Mouse (Mus musculus): ENCODE measurements around the gene Tekt4. TPM values are rescaled to one million over a fixed set of nuclear protein-coding genes. Genes with fewer than 3 reads are reported as not detected.

The Tekt4 gene
- total and polyA plus RNA-seq, 2 experiments from 2014 or later: 0.23 TPM; not detected in 1

DNA sequence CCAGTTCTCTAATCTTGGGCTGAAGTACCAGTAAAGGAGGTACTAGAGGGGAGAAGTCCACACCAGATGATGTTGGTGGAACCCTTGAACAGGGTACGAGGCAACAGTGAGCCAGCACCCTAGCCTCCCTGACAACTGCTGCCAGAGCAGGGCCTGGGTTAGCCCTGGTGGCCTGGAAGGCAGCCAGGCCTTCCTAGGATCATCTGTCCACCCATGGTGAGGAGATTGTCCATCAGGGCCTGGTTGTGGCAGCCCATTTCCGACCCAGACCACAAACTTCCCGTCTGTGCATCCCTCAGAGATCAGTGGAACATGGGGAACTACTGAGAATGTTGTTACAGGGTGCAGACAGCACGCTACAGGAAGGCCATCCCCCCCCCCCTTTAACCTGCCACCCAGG, 48.2 kb downstream of the Tekt4 start:
- H3K27me3 ChIP-seq (ENCODE audit: control insufficient read depth, insufficient read depth, low read length): peaks cover 10% of the 10 kb centered on the region
- H3K9ac ChIP-seq (replicated peaks; ENCODE audit: low read depth, low read length): no peak overlapping the region
- no peak overlapping the region for H3K4me3 ChIP-seq (ENCODE audit: low read depth, low read length)
- no peaks in the 10 kb centered on the region for H3K9me3 ChIP-seq (replicated peaks; ENCODE audit: control insufficient read depth, low read length)
- no peaks in the 10 kb centered on the region for H3K36me3 ChIP-seq (replicated peaks; ENCODE audit: control insufficient read depth, insufficient read depth, low read length)
- ATAC-seq (ENCODE audit: insufficient read depth, low read depth) (no peak), DNase-seq (ENCODE audit: low spot score) (no peak)
- TF ChIP-seq CTCF (IDR thresholded peaks at IDR 0.05; ENCODE audit: low read depth) (no peak), EP300 (IDR thresholded peaks at IDR 0.05; ENCODE audit: low read depth) (no peak)
- no peaks in the 10 kb centered on the region for H3K4me1 ChIP-seq (ENCODE audit: control insufficient read depth, insufficient read depth)
- H3K27ac ChIP-seq (ENCODE audit: low read depth): no peak overlapping the region
- 64% methylated on average over 4 of the region's 4 CpGs for WGBS
- H3K4me2 ChIP-seq (ENCODE audit: low read depth, low read length): no peak overlapping the region

DNA sequence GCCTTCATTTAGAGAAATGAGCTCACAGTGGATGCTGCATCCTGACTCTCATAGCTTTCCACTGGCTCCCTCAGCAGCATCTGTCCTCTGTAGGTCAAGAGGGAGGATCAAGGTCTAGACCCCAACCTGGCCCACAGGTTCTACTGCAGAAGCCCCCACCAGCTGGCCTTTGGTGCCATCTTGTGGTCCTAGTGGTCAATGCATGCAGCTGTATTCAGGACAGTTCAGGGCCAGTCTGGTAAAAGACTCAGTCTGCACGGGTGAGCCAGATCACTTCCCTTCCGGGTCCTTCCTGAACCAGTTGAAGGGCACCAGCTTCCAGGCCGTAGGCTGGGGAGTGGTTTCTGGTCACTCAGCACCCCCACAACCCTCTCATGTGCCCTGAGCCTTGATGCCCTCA, 53.4 kb downstream of the Tekt4 start:
- Histone ChIP-seq H3K4me2 (ENCODE audit: low read depth, low read length) (no peak overlapping the region), H3K36me3 (replicated peaks; ENCODE audit: control insufficient read depth, insufficient read depth, low read length) (no peaks in the 10 kb centered on the region), H3K4me3 (ENCODE audit: low read depth, low read length) (no peak overlapping the region), H3K4me1 (ENCODE audit: control insufficient read depth, insufficient read depth) (no peaks in the 10 kb centered on the region), H3K9ac (replicated peaks; ENCODE audit: low read depth, low read length) (no peak overlapping the region), H3K27ac (ENCODE audit: low read depth) (no peak overlapping the region), H3K9me3 (replicated peaks; ENCODE audit: control insufficient read depth, low read length) (no peaks in the 10 kb centered on the region), H3K27me3 (ENCODE audit: control insufficient read depth, insufficient read depth, low read length) (no peaks in the 10 kb centered on the region)
- DNase-seq (ENCODE audit: low spot score) (peak; percentile 50), ATAC-seq (ENCODE audit: insufficient read depth, low read depth) (peak; percentile 81)
- 3% methylated on average over 3 of the region's 3 CpGs for WGBS
- TF ChIP-seq CTCF (IDR thresholded peaks at IDR 0.05; ENCODE audit: low read depth): peak; percentile 96
- TF ChIP-seq EP300 (IDR thresholded peaks at IDR 0.05; ENCODE audit: low read depth): no peak

DNA sequence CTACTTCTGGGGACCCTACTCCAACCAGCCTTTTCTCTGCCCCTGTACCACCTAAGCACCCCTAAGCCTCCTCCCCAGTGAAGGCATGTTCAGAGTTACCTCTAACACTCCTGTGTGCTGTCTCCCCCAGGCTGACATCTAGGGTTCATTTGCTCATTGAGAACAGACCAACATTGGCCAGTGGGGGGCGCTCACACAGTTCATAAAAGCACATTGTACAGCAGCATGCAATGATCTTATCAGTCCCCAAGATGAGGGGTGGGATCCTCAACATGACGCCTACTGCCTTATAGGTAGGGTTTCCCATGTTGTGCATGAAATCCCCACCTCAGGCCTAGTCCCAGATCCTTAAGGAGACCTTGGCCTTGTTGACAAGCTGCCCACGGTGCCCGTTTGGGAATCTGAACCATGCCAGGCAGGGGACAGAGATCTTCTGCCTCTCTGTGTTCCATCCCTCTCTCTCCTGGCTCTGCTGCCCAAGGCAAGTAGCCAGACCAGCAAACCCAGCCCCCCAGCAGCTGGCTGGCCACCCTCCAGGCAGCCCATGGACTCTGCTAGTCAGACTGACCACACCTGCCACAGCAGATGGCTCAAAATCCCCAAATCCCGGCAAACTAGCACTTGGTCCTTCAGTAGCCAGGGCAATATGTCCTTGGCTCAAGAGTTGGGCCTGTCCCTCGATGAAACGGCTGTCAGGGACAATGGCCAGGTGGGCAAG, 54.6 kb downstream of the Tekt4 start:
- H3K27ac ChIP-seq (ENCODE audit: low read depth): no peak overlapping the region
- no peak for DNase-seq (ENCODE audit: low spot score)
- no peaks in the 10 kb centered on the region for H3K9me3 ChIP-seq (replicated peaks; ENCODE audit: control insufficient read depth, low read length)
- no peaks in the 10 kb centered on the region for H3K4me1 ChIP-seq (ENCODE audit: control insufficient read depth, insufficient read depth)
- H3K4me3 ChIP-seq (ENCODE audit: low read depth, low read length): no peak overlapping the region
- 51% methylated on average over 7 of the region's 7 CpGs for WGBS
- TF ChIP-seq CTCF (IDR thresholded peaks at IDR 0.05; ENCODE audit: low read depth): peak; percentile 44
- TF ChIP-seq EP300 (IDR thresholded peaks at IDR 0.05; ENCODE audit: low read depth): no peak
- no peaks in the 10 kb centered on the region for H3K36me3 ChIP-seq (replicated peaks; ENCODE audit: control insufficient read depth, insufficient read depth, low read length)
- H3K4me2 ChIP-seq (ENCODE audit: low read depth, low read length): no peak overlapping the region
- H3K27me3 ChIP-seq (ENCODE audit: control insufficient read depth, insufficient read depth, low read length): no peaks in the 10 kb centered on the region
- no peak for ATAC-seq (ENCODE audit: insufficient read depth, low read depth)
- H3K9ac ChIP-seq (replicated peaks; ENCODE audit: low read depth, low read length): no peak overlapping the region

DNA sequence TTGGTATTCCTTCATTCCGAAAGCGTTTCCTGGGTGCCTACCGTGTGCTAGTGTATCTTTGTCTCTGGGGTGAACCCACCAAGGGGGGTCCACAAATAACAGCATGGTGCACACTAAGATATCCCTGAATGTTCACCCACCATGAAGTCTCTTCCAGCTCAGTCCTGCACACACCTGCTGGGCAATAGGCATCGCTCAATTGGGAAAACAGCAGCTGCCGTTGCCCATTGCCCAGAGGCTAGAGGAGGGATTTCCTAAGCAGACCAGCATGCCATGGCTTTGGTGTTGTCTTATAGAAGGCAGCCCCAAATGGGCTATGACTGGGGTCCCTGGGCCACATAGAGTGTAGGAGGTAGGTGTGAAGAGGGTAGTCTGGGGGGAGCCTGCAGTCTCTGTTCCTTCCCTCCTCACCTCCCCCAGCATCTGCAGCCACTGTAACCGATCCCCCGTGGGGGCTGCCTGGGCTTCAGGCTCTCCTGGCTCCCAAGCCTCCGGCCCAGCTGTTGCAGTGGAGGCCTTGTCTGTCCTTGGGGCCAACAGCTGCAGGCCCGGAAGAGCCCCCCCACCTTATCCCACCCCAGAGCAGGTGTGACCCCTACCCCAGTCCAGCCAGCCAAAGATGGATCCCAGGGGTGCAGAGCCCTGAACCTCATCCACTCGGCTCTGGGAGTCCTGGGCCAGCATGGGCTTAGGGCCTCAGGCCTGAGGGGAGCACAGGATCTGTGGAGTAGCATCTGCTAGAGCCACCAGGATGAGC, 55.8 kb downstream of the Tekt4 start:
- WGBS: 75% methylated on average over 10 of the region's 10 CpGs
- no peaks in the 10 kb centered on the region for H3K9me3 ChIP-seq (replicated peaks; ENCODE audit: control insufficient read depth, low read length)
- ATAC-seq (ENCODE audit: insufficient read depth, low read depth): no peak

GRCm38 (mm10) chr17:25511876-25512275, 57.5 kb downstream of the Tekt4 start:
- no peaks in the 10 kb centered on the region for H3K9me3 ChIP-seq (replicated peaks; ENCODE audit: control insufficient read depth, low read length)
- WGBS: 54% methylated on average over 3 of the region's 3 CpGs
- no peak for ATAC-seq (ENCODE audit: insufficient read depth, low read depth)

More for the DNA sequence above, 55.8 kb downstream of the Tekt4 start:
- Histone ChIP-seq H3K27me3 (ENCODE audit: control insufficient read depth, insufficient read depth, low read length) (no peaks in the 10 kb centered on the region), H3K9ac (replicated peaks; ENCODE audit: low read depth, low read length) (no peak overlapping the region), H3K4me1 (ENCODE audit: control insufficient read depth, insufficient read depth) (no peaks in the 10 kb centered on the region), H3K4me2 (ENCODE audit: low read depth, low read length) (no peak overlapping the region), H3K27ac (ENCODE audit: low read depth) (no peak overlapping the region), H3K36me3 (replicated peaks; ENCODE audit: control insufficient read depth, insufficient read depth, low read length) (no peaks in the 10 kb centered on the region), H3K4me3 (ENCODE audit: low read depth, low read length) (no peak overlapping the region)
- no peak for TF ChIP-seq EP300 (IDR thresholded peaks at IDR 0.05; ENCODE audit: low read depth)
- TF ChIP-seq CTCF (IDR thresholded peaks at IDR 0.05; ENCODE audit: low read depth): no peak
- no peak for DNase-seq (ENCODE audit: low spot score)

More at GRCm38 (mm10) chr17:25511876-25512275, 57.5 kb downstream of the Tekt4 start:
- Histone ChIP-seq H3K36me3 (replicated peaks; ENCODE audit: control insufficient read depth, insufficient read depth, low read length) (no peaks in the 10 kb centered on the region), H3K4me3 (ENCODE audit: low read depth, low read length) (no peak overlapping the region), H3K4me1 (ENCODE audit: control insufficient read depth, insufficient read depth) (no peaks in the 10 kb centered on the region), H3K27me3 (ENCODE audit: control insufficient read depth, insufficient read depth, low read length) (no peaks in the 10 kb centered on the region), H3K4me2 (ENCODE audit: low read depth, low read length) (no peak overlapping the region), H3K9ac (replicated peaks; ENCODE audit: low read depth, low read length) (no peak overlapping the region), H3K27ac (ENCODE audit: low read depth) (no peak overlapping the region)
- no peak for DNase-seq (ENCODE audit: low spot score)
- no peak for TF ChIP-seq EP300 (IDR thresholded peaks at IDR 0.05; ENCODE audit: low read depth)
- TF ChIP-seq CTCF (IDR thresholded peaks at IDR 0.05; ENCODE audit: low read depth): no peak
